Mouse (Mus musculus) lung, embryonic 16.5 days (tissue): ENCODE measurements at regions not wholly inside any gene's neighbourhood (a gene's known extent, or its start where the extent isn't known, plus 50 kb on each side); places are given as distances from the start of the nearest gene placed in this dataset.
A peak's percentile ranks its signal among the peaks of the same experiment; 100 is the strongest.

Experiments
- ATAC-seq: fragments of 200-750 bp; cut with Nextera tagmentation; 2 replicates; pipeline ENCODE4 v1.8.0; 2017; ENCODE audit warnings: low read depth, mild to moderate bottlenecking, moderate library complexity
- H3K27ac ChIP-seq: fragments of 300-500 bp; sonication (generic); 2 replicates; pipeline ENCODE4 v1.5.1; 2014; ENCODE audit warnings: mild to moderate bottlenecking, control low read depth, low read length
- H3K27me3 ChIP-seq: fragments of 300-500 bp; sonication (generic); 2 replicates; pipeline ENCODE4 v1.6.1; 2014; ENCODE audit warnings: low read depth, low read length, mixed read lengths; ENCODE audit not compliant: control insufficient read depth, insufficient read depth
- H3K36me3 ChIP-seq: fragments of 300-500 bp; sonication (generic); 2 replicates; pipeline ENCODE4 v1.6.1; 2014; ENCODE audit warnings: low read length; ENCODE audit not compliant: control insufficient read depth, insufficient read depth
- H3K4me1 ChIP-seq: fragments of 300-500 bp; sonication (generic); replicated peaks from 2 replicates; pipeline ENCODE4 v1.6.1; 2014; ENCODE audit warnings: low read length, mixed read lengths; ENCODE audit not compliant: control insufficient read depth, insufficient read depth
- H3K4me2 ChIP-seq: fragments of 300-500 bp; sonication (generic); 2 replicates; pipeline ENCODE4 v1.6.1; 2014; ENCODE audit warnings: low read depth, low read length, control low read depth
- H3K4me3 ChIP-seq: fragments of 300-500 bp; sonication (generic); 2 replicates; pipeline ENCODE4 v1.5.1; 2014; ENCODE audit warnings: mild to moderate bottlenecking, low read length, control low read depth
- H3K9ac ChIP-seq: fragments of 300-500 bp; sonication (generic); 2 replicates; pipeline ENCODE4 v1.6.1; 2014; ENCODE audit warnings: low read length, control low read depth
- H3K9me3 ChIP-seq: fragments of 300-500 bp; sonication (generic); 2 replicates; pipeline ENCODE4 v1.6.1; 2016; ENCODE audit warnings: low read length; ENCODE audit not compliant: control insufficient read depth
- WGBS: fragments of 180-500 bp; shearing (Covaris S2); extraction: QIAGEN DNeasy Blood & Tissue Kit; methylation state at CpG from one replicate; pipeline ENCODE4 v1.1.7; 2014; 5-methylcytosine and 5-hydroxymethylcytosine counted together

GRCm38 (mm10) chr4:32106664-32107171, 131.9 kb upstream of the Bach2 start:
- Histone ChIP-seq H3K27ac (no peak overlapping the region), H3K4me3 (no peak overlapping the region), H3K9ac (no peak overlapping the region), H3K36me3 (no peaks in the 10 kb centered on the region), H3K4me1 (no peaks in the 10 kb centered on the region), H3K27me3 (no peaks in the 10 kb centered on the region), H3K4me2 (no peak overlapping the region), H3K9me3 (no peaks in the 10 kb centered on the region)
- WGBS, result 24% methylated on average over 5 of the region's 5 CpGs
- ATAC-seq, result no peak

DNA sequence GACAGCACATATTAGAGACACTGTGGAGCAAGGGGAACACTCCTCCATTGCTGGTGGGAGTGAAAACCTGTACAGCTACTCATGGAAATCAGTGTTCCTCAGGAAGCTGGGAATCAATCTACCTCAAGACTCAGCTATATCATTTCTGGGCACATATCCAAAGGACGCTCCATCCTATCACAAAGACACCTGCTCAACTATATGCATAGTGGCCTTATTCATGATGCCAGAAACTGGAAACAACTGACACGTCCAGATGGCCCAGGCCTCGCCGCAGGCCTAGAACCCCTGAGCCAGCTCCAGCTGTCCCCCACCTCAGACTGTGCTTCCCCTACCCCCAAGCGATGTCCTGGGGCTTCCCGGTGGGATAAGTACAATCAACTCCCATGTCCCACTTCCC, 116.3 kb upstream of the Bach2 start:
- no peaks in the 10 kb centered on the region for H3K4me1 ChIP-seq
- no peaks in the 10 kb centered on the region; the same call in 1 of the 2 replicates for H3K27me3 ChIP-seq
- no peak overlapping the region for H3K4me2 ChIP-seq
- no peaks in the 10 kb centered on the region for H3K36me3 ChIP-seq
- H3K4me3 ChIP-seq, result no peak overlapping the region
- H3K27ac ChIP-seq, result no peak overlapping the region
- 80% methylated on average over 6 of the region's 6 CpGs for WGBS
- no peak overlapping the region for H3K9ac ChIP-seq
- no peaks in the 10 kb centered on the region for H3K9me3 ChIP-seq
- no peak for ATAC-seq

GRCm38 (mm10) chr4:32126828-32127227, 111.8 kb upstream of the Bach2 start:
- H3K9ac ChIP-seq, result no peak overlapping the region
- WGBS, result 77% methylated on average over 8 of the region's 8 CpGs
- no peak overlapping the region for H3K4me2 ChIP-seq
- H3K27me3 ChIP-seq, result no peaks in the 10 kb centered on the region
- no peaks in the 10 kb centered on the region for H3K4me1 ChIP-seq
- H3K27ac ChIP-seq, result no peak overlapping the region
- ATAC-seq, result no peak
- no peaks in the 10 kb centered on the region for H3K9me3 ChIP-seq
- no peak overlapping the region for H3K4me3 ChIP-seq
- no peaks in the 10 kb centered on the region for H3K36me3 ChIP-seq

GRCm38 (mm10) chr4:32130594-32130993, 108.0 kb upstream of the Bach2 start:
- H3K4me3 ChIP-seq, result no peak overlapping the region
- H3K9ac ChIP-seq, result no peak overlapping the region

DNA sequence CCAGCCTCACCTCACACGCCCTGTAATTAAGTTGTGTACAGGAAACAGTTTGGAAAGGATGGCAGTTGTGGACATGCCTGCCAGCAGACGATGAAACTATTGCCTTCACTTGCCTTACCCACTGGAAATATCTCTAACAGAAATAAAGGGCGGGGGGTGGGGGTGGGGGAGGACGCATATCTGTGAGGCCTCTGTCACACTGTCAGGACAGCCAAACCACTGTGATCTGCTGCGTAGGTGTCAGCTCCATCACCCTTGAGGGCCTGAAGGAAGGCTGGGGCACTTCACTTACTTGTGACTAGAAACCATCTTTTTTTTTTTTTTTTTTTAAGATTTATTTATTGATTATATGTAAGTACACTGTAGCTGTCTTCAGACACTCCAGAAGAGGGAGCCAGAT, 106.8 kb upstream of the Bach2 start:
- Histone ChIP-seq H3K4me3 (no peak overlapping the region), H3K36me3 (no peaks in the 10 kb centered on the region), H3K9ac (no peak overlapping the region), H3K9me3 (no peaks in the 10 kb centered on the region), H3K27ac (no peak overlapping the region), H3K4me1 (no peaks in the 10 kb centered on the region), H3K27me3 (no peaks in the 10 kb centered on the region), H3K4me2 (no peak overlapping the region)
- ATAC-seq, result no peak
- 79% methylated on average over 5 of the region's 5 CpGs for WGBS

More at GRCm38 (mm10) chr4:32130594-32130993, 108.0 kb upstream of the Bach2 start:
- no peak overlapping the region for H3K27ac ChIP-seq
- no peaks in the 10 kb centered on the region for H3K9me3 ChIP-seq
- no peak overlapping the region for H3K4me2 ChIP-seq
- no peaks in the 10 kb centered on the region for H3K27me3 ChIP-seq
- no peak for ATAC-seq
- H3K4me1 ChIP-seq, result no peaks in the 10 kb centered on the region
- WGBS, result 62% methylated on average over 12 of the region's 12 CpGs
- H3K36me3 ChIP-seq, result no peaks in the 10 kb centered on the region

DNA sequence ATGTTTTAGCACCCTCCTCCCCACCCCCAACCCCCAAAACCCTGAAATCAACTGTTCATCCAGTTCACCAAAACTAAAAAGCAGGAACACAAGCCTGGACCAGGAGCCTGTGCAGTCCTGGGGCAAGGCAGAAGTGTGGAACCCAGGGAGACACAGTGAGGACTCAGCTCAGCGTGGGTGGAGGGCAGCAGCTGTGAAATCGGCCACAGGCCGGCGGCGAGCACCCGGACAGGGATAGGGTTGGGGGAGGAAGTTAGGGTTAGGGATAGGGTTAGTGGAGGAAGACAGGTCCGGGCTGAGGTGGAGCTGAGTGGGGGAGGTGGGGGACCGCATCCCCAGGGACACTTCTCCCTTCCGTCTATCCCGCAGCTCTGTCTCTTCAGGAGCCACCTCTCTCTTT, 102.5 kb upstream of the Bach2 start:
- WGBS, result 77% methylated on average over 9 of the region's 10 CpGs
- ATAC-seq, result no peak
- H3K36me3 ChIP-seq, result no peaks in the 10 kb centered on the region
- no peaks in the 10 kb centered on the region for H3K4me1 ChIP-seq
- H3K27ac ChIP-seq, result no peak overlapping the region
- H3K9ac ChIP-seq, result no peak overlapping the region
- no peaks in the 10 kb centered on the region for H3K9me3 ChIP-seq
- H3K4me3 ChIP-seq, result no peak overlapping the region
- H3K4me2 ChIP-seq, result no peak overlapping the region
- no peaks in the 10 kb centered on the region for H3K27me3 ChIP-seq

GRCm38 (mm10) chr4:32137243-32137642, 101.4 kb upstream of the Bach2 start:
- ATAC-seq, result no peak
- H3K27me3 ChIP-seq, result no peaks in the 10 kb centered on the region
- H3K4me3 ChIP-seq, result no peak overlapping the region

DNA sequence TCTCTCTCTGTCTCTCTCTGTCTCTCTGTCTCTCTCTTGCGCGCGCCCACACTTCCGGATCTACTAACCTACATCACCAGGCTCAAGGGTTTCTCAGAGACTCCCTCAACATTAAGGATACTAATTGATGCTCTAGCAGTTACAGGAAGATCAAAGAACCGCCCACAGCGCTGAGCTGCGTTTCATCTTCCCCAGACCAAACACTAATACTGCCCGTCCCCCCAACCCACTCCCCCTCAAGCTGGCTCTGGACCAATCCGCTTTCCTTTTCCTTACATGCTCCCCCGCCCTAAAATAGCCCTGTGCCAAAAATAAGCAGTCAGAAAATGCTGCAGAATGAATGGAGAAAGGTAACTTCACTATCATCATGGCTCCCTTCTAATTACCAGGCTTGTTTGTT, 100.6 kb upstream of the Bach2 start:
- Histone ChIP-seq H3K4me3 (no peak overlapping the region), H3K4me1 (no peaks in the 10 kb centered on the region), H3K27me3 (no peaks in the 10 kb centered on the region), H3K27ac (no peak overlapping the region), H3K9ac (no peak overlapping the region), H3K9me3 (no peaks in the 10 kb centered on the region), H3K4me2 (no peak overlapping the region), H3K36me3 (no peaks in the 10 kb centered on the region)
- peak; percentile 36; the same call in 1 of the 2 replicates for ATAC-seq
- 36% methylated on average over 10 of the region's 10 CpGs for WGBS

More at GRCm38 (mm10) chr4:32137243-32137642, 101.4 kb upstream of the Bach2 start:
- Histone ChIP-seq H3K27ac (no peak overlapping the region), H3K9me3 (no peaks in the 10 kb centered on the region), H3K4me1 (no peaks in the 10 kb centered on the region), H3K4me2 (no peak overlapping the region), H3K36me3 (no peaks in the 10 kb centered on the region), H3K9ac (no peak overlapping the region)

DNA sequence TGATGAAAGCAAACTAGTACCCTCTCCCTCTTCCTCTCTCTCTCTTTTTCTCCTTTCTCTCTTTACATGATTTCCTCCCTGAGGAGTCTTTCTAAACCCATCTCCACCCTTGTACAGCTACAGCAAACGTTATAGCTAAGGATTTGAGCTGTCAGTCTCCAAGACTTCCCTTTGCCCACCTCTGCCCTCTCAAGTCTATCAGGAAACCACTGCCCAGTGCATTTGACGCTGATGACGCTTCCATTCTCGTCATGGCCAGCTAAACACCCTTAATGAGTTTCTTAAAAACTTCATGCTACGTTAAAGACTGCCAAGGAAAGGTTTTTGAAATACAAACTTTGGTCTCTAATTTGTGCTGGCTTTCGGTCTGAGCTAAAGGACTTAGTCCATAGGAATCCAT, 99.0 kb upstream of the Bach2 start:
- 72% methylated on average over 6 of the region's 6 CpGs for WGBS
- Histone ChIP-seq H3K4me1 (no peaks in the 10 kb centered on the region), H3K27me3 (no peaks in the 10 kb centered on the region), H3K9me3 (no peaks in the 10 kb centered on the region), H3K4me3 (no peak overlapping the region), H3K27ac (no peak overlapping the region), H3K9ac (no peak overlapping the region), H3K36me3 (no peaks in the 10 kb centered on the region), H3K4me2 (no peak overlapping the region)
- ATAC-seq, result no peak

- WGBS, result 76% methylated on average over 2 of the region's 2 CpGs
- Histone ChIP-seq H3K4me3 (no peak overlapping the region), H3K9me3 (no peaks in the 10 kb centered on the region), H3K4me1 (no peaks in the 10 kb centered on the region), H3K27ac (no peak overlapping the region), H3K27me3 (no peaks in the 10 kb centered on the region), H3K36me3 (no peaks in the 10 kb centered on the region), H3K4me2 (no peak overlapping the region), H3K9ac (no peak overlapping the region)
- ATAC-seq, result no peak
Observed at GRCm38 (mm10) chr4:32140068-32140467, 98.5 kb upstream of the Bach2 start.
